9 mouse cellular contexts compared by ENCODE assay signal in the genomic region with DNA sequence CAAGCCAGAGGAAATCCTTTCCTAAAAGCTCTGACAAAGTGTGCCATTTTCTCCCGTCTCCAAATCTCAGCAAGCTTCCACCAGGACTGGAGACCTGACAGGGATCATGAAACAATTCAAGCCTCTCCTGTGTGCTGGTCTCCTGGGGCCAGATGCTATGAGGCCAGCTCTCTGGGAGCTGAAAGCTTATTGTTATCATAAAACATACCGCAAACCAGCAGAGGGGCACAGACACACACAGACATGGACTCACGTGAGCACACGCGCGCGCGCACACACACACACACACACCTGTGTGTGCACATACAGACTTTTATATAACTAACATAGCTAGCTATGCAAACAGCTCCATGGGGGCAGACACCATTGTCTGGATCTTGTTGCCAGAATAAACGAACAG. TPM values are rescaled to one million over a fixed set of nuclear protein-coding genes. Genes with fewer than 3 reads are reported as not detected.
DNase-seq lines count a peak whose midpoint lies in the region; ATAC-seq and TF ChIP-seq lines count a peak whose summit lies in the region.
"Had no signal": no experiment of that assay in that cellular context is flagged by ENCODE, and none has a peak within 500 bp of the region (broad histone marks: within the 10 kb centered on the region; RNA-seq: fewer than 3 reads in every experiment).

No protein-coding gene starts in this region.

- no peak for TF ChIP-seq CTCF in cortical plate, adult 2 months (IDR thresholded peaks at IDR 0.05; ENCODE audit: extremely low read depth, insufficient read depth, low read length)

- H3K9me3 ChIP-seq in heart, embryonic 13.5 days, result no peaks in the 10 kb centered on the region
- H3K9me3 ChIP-seq in hindbrain, embryonic 13.5 days, result no peaks in the 10 kb centered on the region
- H3K9me3 ChIP-seq in midbrain, embryonic 13.5 days, result no peaks in the 10 kb centered on the region

- DNase-seq in heart, adult 18-20 months, result no peak
- no peak for DNase-seq in frontal cortex, postnatal 14 days (ENCODE audit: low spot score in 2 of 2)
- DNase-seq in layer of hippocampus, adult 11-12 months (ENCODE audit: low spot score), result no peak
- DNase-seq in gastrocnemius, postnatal 10 days, result no peak
- DNase-seq: spleen, adult 18-20 months had no signal

- no peak for ATAC-seq in heart, embryonic 13.5 days (ENCODE audit: extremely low read depth, insufficient number of reproducible peaks, low FRiP score, low TSS enrichment)
- ATAC-seq in hindbrain, embryonic 13.5 days (ENCODE audit: low FRiP score), result 0 out of 2 replicates have a peak, but pooled peaks have one; percentile 14
- no peak for ATAC-seq in midbrain, embryonic 13.5 days

- WGBS in heart, embryonic 13.5 days, result 68% methylated on average over 9 of the region's 9 CpGs
- 61% methylated on average over 9 of the region's 9 CpGs for WGBS in hindbrain, embryonic 13.5 days
- 66% methylated on average over 9 of the region's 9 CpGs for WGBS in midbrain, embryonic 13.5 days

- peak overlapping the region; percentile 79 for H3K4me2 ChIP-seq in heart, embryonic 13.5 days
- peak overlapping the region; percentile 73 for H3K4me2 ChIP-seq in hindbrain, embryonic 13.5 days
- H3K4me2 ChIP-seq in midbrain, embryonic 13.5 days (replicated peaks), result peak overlapping the region; percentile 71

- peak overlapping the region; percentile 61 for H3K27ac ChIP-seq in heart, embryonic 13.5 days (replicated peaks)
- H3K27ac ChIP-seq in cortical plate, adult 2 months (ENCODE audit: insufficient read depth, low read length), result 0 out of 2 replicates have a peak overlapping the region, but pooled peaks have one; percentile 22
- H3K27ac ChIP-seq in hindbrain, embryonic 13.5 days, result peak overlapping the region; percentile 88
- H3K27ac ChIP-seq in midbrain, embryonic 13.5 days, result peak overlapping the region; percentile 69

- peak overlapping the region; percentile 99 for H3K9ac ChIP-seq in heart, embryonic 13.5 days
- peak overlapping the region; percentile 97 for H3K9ac ChIP-seq in hindbrain, embryonic 13.5 days
- peak overlapping the region; percentile 91 for H3K9ac ChIP-seq in midbrain, embryonic 13.5 days (replicated peaks)

- H3K27me3 ChIP-seq in heart, embryonic 13.5 days (replicated peaks), result no peaks in the 10 kb centered on the region
- H3K27me3 ChIP-seq in hindbrain, embryonic 13.5 days, result no peaks in the 10 kb centered on the region
- H3K27me3 ChIP-seq in midbrain, embryonic 13.5 days, result no peaks in the 10 kb centered on the region

- no peak for TF ChIP-seq POLR2A in cortical plate, adult 2 months (IDR thresholded peaks at IDR 0.05; ENCODE audit: extremely low read depth, insufficient read depth, low read length)

- peaks cover 14% of the 10 kb centered on the region for H3K36me3 ChIP-seq in heart, embryonic 13.5 days
- H3K36me3 ChIP-seq in hindbrain, embryonic 13.5 days, result peaks cover 6% of the 10 kb centered on the region; the same call in 1 of the 2 replicates
- H3K36me3 ChIP-seq in midbrain, embryonic 13.5 days, result peaks cover 5% of the 10 kb centered on the region; the same call in 1 of the 2 replicates

- H3K4me3 ChIP-seq in heart, embryonic 13.5 days, result peak overlapping the region; percentile 95
- H3K4me3 ChIP-seq in cortical plate, adult 2 months (ENCODE audit: insufficient read depth, low read length), result peak overlapping the region; percentile 70
- H3K4me3 ChIP-seq in hindbrain, embryonic 13.5 days, result peak overlapping the region; percentile 94
- peak overlapping the region; percentile 93 for H3K4me3 ChIP-seq in midbrain, embryonic 13.5 days (replicated peaks)

- H3K4me1 ChIP-seq in heart, embryonic 13.5 days, result peaks cover 23% of the 10 kb centered on the region
- peaks cover 3% of the 10 kb centered on the region; the same call in 1 of the 2 replicates for H3K4me1 ChIP-seq in cortical plate, adult 2 months (ENCODE audit: control insufficient read depth, insufficient read depth, low read length)
- H3K4me1 ChIP-seq in hindbrain, embryonic 13.5 days (replicated peaks), result peaks cover 15% of the 10 kb centered on the region
- H3K4me1 ChIP-seq in midbrain, embryonic 13.5 days (replicated peaks), result peaks cover 20% of the 10 kb centered on the region

RNA-seq across cellular contexts. Expression of a gene that starts 1.5 kb away (rescaled TPM):
- 15.6 and 16.2 TPM in 2 replicates for polyA plus RNA-seq in heart, embryonic 13.5 days (2015; fragmentation: Nextera tagmentation; extraction: Ambion mirVana)
- 1 to 10 TPM; 7.4 to 9.3 TPM for total RNA-seq in heart, adult 18-20 months (2021)
- 27.3 and 28.1 TPM in 2 replicates for polyA plus RNA-seq in cortical plate, adult 2 months (2012; rRNA removed)
- polyA plus RNA-seq in hindbrain, embryonic 13.5 days (2015; fragmentation: Nextera tagmentation; extraction: Ambion mirVana), result 13.6 and 15.9 TPM in 2 replicates
- 14.2 and 14.5 TPM in 2 replicates for polyA plus RNA-seq in midbrain, embryonic 13.5 days (2015; fragmentation: Nextera tagmentation; extraction: Ambion mirVana)
- 1 to 10 TPM; 6.6 to 8.0 TPM for total RNA-seq in gastrocnemius, postnatal 10 days (2021)

RNA-seq across cellular contexts. Expression of a gene that starts 25.0 kb away (rescaled TPM):
- polyA plus RNA-seq in heart, embryonic 13.5 days (2015; fragmentation: Nextera tagmentation; extraction: Ambion mirVana), result 203 and 242 TPM in 2 replicates
- total RNA-seq in heart, adult 18-20 months (2021), result 100 to 1,000 TPM; 238 to 281 TPM
- 126 and 132 TPM in 2 replicates for polyA plus RNA-seq in cortical plate, adult 2 months (2012; rRNA removed)
- 159 and 163 TPM in 2 replicates for polyA plus RNA-seq in hindbrain, embryonic 13.5 days (2015; fragmentation: Nextera tagmentation; extraction: Ambion mirVana)
- 153 and 154 TPM in 2 replicates for polyA plus RNA-seq in midbrain, embryonic 13.5 days (2015; fragmentation: Nextera tagmentation; extraction: Ambion mirVana)
- 10 to 100 TPM; 76.8 to 83.7 TPM for total RNA-seq in gastrocnemius, postnatal 10 days (2021)

Comparison
In these comparisons a context has a peak if more than half of its experiments do, and no peak if none do; other contexts are left out.
1. H3K27ac ChIP-seq: peak in every context shown above with its lines; median percentile 88 in hindbrain, embryonic 13.5 days; 69 in midbrain, embryonic 13.5 days; 61 in heart, embryonic 13.5 days; 22 in cortical plate, adult 2 months.